Mouse (Mus musculus) CH12.LX (cell line): ENCODE measurements around the gene Osbp. TPM values are rescaled to one million over a fixed set of nuclear protein-coding genes. Genes with fewer than 3 reads are reported as not detected.

Experiments used
- DNase-seq: peaks from one replicate; pipeline ENCODE4 v3.0.0-alpha.2; 2013; ENCODE audit errors: extremely low read depth
- H3K27ac ChIP-seq: 2 replicates; pipeline ENCODE4 v1.5.1; 2012; ENCODE audit warnings: low read depth, mild to moderate bottlenecking, control low read depth, moderate library complexity; ENCODE audit not compliant: insufficient read depth
- H3K27me3 ChIP-seq: replicated peaks from 2 replicates; pipeline ENCODE3; 2012; ENCODE audit warnings: inconsistent platforms
- H3K36me3 ChIP-seq, 2 experiments: replicated peaks in 1 of 2; 2 replicates each; pipeline versions ENCODE3 to v1.6.1; 2012; ENCODE audit warnings: inconsistent platforms in 1 of 2, low read length in 1 of 2, mild to moderate bottlenecking in 1 of 2, mixed read lengths in 1 of 2, moderate library complexity in 1 of 2; ENCODE audit not compliant: control insufficient read depth in 1 of 2, insufficient read depth in 1 of 2
- H3K4me1 ChIP-seq, 2 experiments: 2 replicates each; pipeline ENCODE4 v1.6.1; 2012; ENCODE audit warnings: inconsistent platforms in 1 of 2, moderate library complexity in 1 of 2; ENCODE audit not compliant: insufficient read depth in 2 of 2, control insufficient read depth in 1 of 2
- H3K4me2 ChIP-seq: 2 replicates; pipeline ENCODE4 v1.6.1; 2012; ENCODE audit warnings: low read depth, mild to moderate bottlenecking, control low read depth; ENCODE audit not compliant: poor library complexity, insufficient read depth, severe bottlenecking
- H3K4me3 ChIP-seq, 3 experiments: fragments of 150-350 bp in 1 of 3; sonication (generic) in 1 of 3; replicated peaks in 1 of 3; 2 replicates each; pipeline versions ENCODE3 to v1.5.1; 2011 to 2012; ENCODE audit warnings: low read depth in 2 of 3, low read length in 2 of 3, mild to moderate bottlenecking in 2 of 3, moderate library complexity in 2 of 3, control low read depth in 1 of 3, improper control_type of control experiment in 1 of 3, inconsistent platforms in 1 of 3, mixed read lengths in 1 of 3; ENCODE audit not compliant: poor library complexity in 1 of 3
- H3K79me2 ChIP-seq: replicated peaks from 2 replicates; pipeline ENCODE4 v1.6.1; 2012; ENCODE audit warnings: mild to moderate bottlenecking, moderate library complexity; ENCODE audit not compliant: control insufficient read depth, poor library complexity, insufficient read depth, severe bottlenecking; ENCODE audit errors: extremely low read depth
- H3K9ac ChIP-seq: 2 replicates; pipeline ENCODE4 v1.6.1; 2012; ENCODE audit warnings: low read depth, mild to moderate bottlenecking, control low read depth, moderate library complexity; ENCODE audit not compliant: insufficient read depth
- H3K9me3 ChIP-seq: replicated peaks from 2 replicates; pipeline ENCODE3; 2012; ENCODE audit warnings: low read length, inconsistent platforms, mixed read lengths
- BHLHE40 ChIP-seq: IDR thresholded peaks from 2 replicates; pipeline ENCODE4 v1.6.1; 2011; ENCODE audit warnings: mild to moderate bottlenecking, low read depth, low read length, improper control_type of control experiment
- CHD1 ChIP-seq: IDR thresholded peaks from 2 replicates; pipeline ENCODE4 v1.6.1; 2012; ENCODE audit warnings: low read depth, low read length, improper control_type of control experiment, inconsistent platforms
- CHD2 ChIP-seq: IDR thresholded peaks from 2 replicates; pipeline ENCODE4 v1.6.1; 2011; ENCODE audit warnings: low read length, improper control_type of control experiment
- CTCF ChIP-seq, 2 experiments: IDR thresholded peaks in 1 of 2; conservative IDR thresholded peaks in 1 of 2; 2 replicates each; pipeline ENCODE4 v1.5.1; 2011 to 2012; ENCODE audit warnings: low read depth in 2 of 2, low read length in 2 of 2, improper control_type of control experiment in 1 of 2, inconsistent platforms in 1 of 2, mild to moderate bottlenecking in 1 of 2, moderate library complexity in 1 of 2
- GABPA ChIP-seq: IDR thresholded peaks from 2 replicates; pipeline ENCODE4 v1.6.1; 2012; ENCODE audit warnings: low read depth, low read length, improper control_type of control experiment, inconsistent platforms; ENCODE audit not compliant: insufficient replicate concordance
- HCFC1 ChIP-seq: IDR thresholded peaks from 2 replicates; pipeline ENCODE4 v1.6.1; 2012; ENCODE audit warnings: low read depth, mild to moderate bottlenecking, inconsistent platforms, low read length, improper control_type of control experiment
- JUND ChIP-seq: conservative IDR thresholded peaks from 2 replicates; pipeline ENCODE4 v1.6.1; 2011; ENCODE audit warnings: low read depth, low read length, improper control_type of control experiment
- KAT2A ChIP-seq: IDR thresholded peaks from 2 replicates; pipeline ENCODE4 v1.6.1; 2012; ENCODE audit warnings: low read length, improper control_type of control experiment, inconsistent platforms; ENCODE audit not compliant: insufficient replicate concordance
- MEF2A ChIP-seq: IDR thresholded peaks from 2 replicates; pipeline ENCODE4 v1.6.1; 2014; ENCODE audit warnings: low read depth, mild to moderate bottlenecking, inconsistent platforms, low read length, improper control_type of control experiment, borderline replicate concordance
- MXI1 ChIP-seq: IDR thresholded peaks from 2 replicates; pipeline ENCODE4 v1.6.1; 2011; ENCODE audit warnings: mild to moderate bottlenecking, low read depth, low read length, improper control_type of control experiment
- POLR2AphosphoS2 ChIP-seq: IDR thresholded peaks from 2 replicates; pipeline ENCODE4 v1.6.1; 2011; ENCODE audit warnings: low read depth, low read length, improper control_type of control experiment
- RAD21 ChIP-seq: IDR thresholded peaks from 2 replicates; pipeline ENCODE4 v1.6.1; 2011; ENCODE audit warnings: low read depth, mild to moderate bottlenecking, low read length, improper control_type of control experiment, moderate library complexity
- RCOR1 ChIP-seq: conservative IDR thresholded peaks from 2 replicates; pipeline ENCODE4 v1.6.1; 2012; ENCODE audit warnings: low read depth, mild to moderate bottlenecking, inconsistent platforms, low read length, improper control_type of control experiment
- SIN3A ChIP-seq: IDR thresholded peaks from 2 replicates; pipeline ENCODE4 v1.6.1; 2012; ENCODE audit warnings: low read length, improper control_type of control experiment, inconsistent platforms
- USF1 ChIP-seq: IDR thresholded peaks from 2 replicates; pipeline ENCODE4 v1.6.1; 2014; ENCODE audit warnings: low read depth, mild to moderate bottlenecking, inconsistent platforms, low read length, improper control_type of control experiment
- USF2 ChIP-seq: conservative IDR thresholded peaks from 2 replicates; pipeline ENCODE4 v1.6.1; 2011; ENCODE audit warnings: low read depth, low read length, improper control_type of control experiment
- ZC3H11A ChIP-seq: IDR thresholded peaks from 2 replicates; pipeline ENCODE4 v1.6.1; 2012; ENCODE audit warnings: low read depth, mild to moderate bottlenecking, inconsistent platforms, low read length, improper control_type of control experiment
- ZNF384 ChIP-seq: IDR thresholded peaks from 2 replicates; pipeline ENCODE4 v1.6.1; 2012; ENCODE audit warnings: low read depth, low read length, improper control_type of control experiment, inconsistent platforms
- dilution Hi-C: fragments of 300-500 bp; cut with MboI; formaldehyde crosslinking; loops from 2 replicates; pipeline ENCODE4 v1.14.3; 2020; ENCODE audit warnings: low sequenced_read_pairs; ENCODE audit not compliant: extremely low pct_unique_long_range_greater_than_20kb, extremely low pct_ligation_motif_present
- in situ Hi-C: fragments of 300-500 bp; cut with MboI; formaldehyde crosslinking; loops from 3 replicates; pipeline ENCODE4 v1.14.3; 2019; ENCODE audit warnings: low sequenced_read_pairs, low pct_ligation_motif_present, low pct_unique_long_range_greater_than_20kb, mixed read lengths
- polyA plus RNA-seq: library from polyadenylated mRNA; unstranded; fragments of >175 nt; gene quantifications from 2 replicates; pipeline ENCODE4 v1.2.1, GENCODE M21; 2012; ENCODE audit warnings: low read depth; ENCODE audit not compliant: insufficient read length
- total RNA-seq, 2 experiments: library from RNA; depleted of rRNA; stranded (reverse); fragments of 300-350 nt in 1 of 2; fragments of >200 nt in 1 of 2; gene quantifications; 2 replicates each; pipeline ENCODE4 v1.2.3; 2012 to 2014

Gene Osbp
- total and polyA plus RNA-seq, 3 experiments: 20.6 to 25.0 (median 21.4) TPM

DNA sequence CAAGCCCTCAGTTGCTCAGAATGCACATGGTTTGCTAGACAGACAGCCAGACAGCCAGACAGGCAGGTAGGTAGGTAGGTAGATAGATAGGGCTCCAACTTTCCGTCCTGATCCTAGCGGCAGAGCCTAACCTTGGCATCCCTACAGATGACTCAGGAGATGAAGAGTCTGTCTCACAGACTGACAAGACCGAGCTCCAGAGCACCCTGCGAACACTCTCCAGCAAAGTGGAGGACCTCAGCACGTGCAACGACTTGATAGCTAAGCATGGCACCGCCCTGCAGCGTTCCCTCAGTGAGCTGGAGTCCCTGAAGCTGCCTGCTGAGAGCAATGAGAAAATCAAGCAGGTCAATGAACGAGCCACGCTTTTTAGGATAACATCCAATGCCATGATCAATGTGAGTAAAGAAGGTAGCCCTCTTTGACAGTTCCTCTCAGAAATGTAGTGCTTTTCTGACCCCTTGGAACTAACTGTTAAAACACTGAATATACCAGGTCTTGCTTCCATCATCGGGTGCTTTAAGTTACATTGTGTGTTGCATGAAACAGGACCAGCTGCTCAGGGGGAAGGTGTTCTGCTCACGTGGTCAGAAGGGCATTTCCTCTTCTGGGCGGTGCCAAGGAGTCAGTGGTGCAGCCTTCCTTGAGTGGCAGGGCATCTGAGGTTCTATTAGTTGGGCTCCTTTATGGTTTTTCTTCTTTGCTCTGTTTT, 7.9 kb downstream of the Osbp start:
- no peak for DNase-seq
- H3K79me2 ChIP-seq: peaks cover 18% of the 10 kb centered on the region
- no peak overlapping the region for H3K4me3 ChIP-seq
- H3K9me3 ChIP-seq: no peaks in the 10 kb centered on the region
- H3K9ac ChIP-seq: no peak overlapping the region
- H3K27me3 ChIP-seq: no peaks in the 10 kb centered on the region
- H3K36me3 ChIP-seq: peaks cover 71 to 90% of the 10 kb centered on the region in 2 experiments
- TF ChIP-seq RCOR1: no peak
- no peak overlapping the region for H3K4me2 ChIP-seq
- in situ Hi-C loops: loop anchor here (25.0 kb wide), 1 partner anchor 361 kb away; the partner anchor contains the start of genes Ms4a2 and Ms4a6d
- peaks cover 6 to 21% of the 10 kb centered on the region in 2 experiments; a peak in 3 of 4 replicates for H3K4me1 ChIP-seq
- H3K27ac ChIP-seq: no peak overlapping the region
- dilution Hi-C loops: no loop called here

DNA sequence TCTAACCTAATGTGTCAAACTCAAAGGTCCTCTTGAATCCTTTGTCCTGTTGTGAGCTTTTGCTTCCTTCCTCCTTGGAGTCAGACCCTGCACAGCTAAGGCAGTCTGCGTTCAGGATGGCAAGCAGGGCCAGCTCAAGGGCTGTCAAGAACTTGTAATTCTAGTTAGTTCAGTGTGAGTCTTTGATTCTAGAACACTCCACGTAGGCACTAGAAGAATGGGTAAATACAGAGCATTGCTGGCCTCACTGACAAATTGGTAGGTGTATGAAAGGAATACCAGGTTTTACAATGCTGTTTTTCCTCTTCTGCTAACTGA, 8.4 kb downstream of the Osbp start:
- H3K79me2 ChIP-seq: peaks cover 13% of the 10 kb centered on the region
- no peak overlapping the region for H3K27ac ChIP-seq
- TF ChIP-seq USF1 (no peak), JUND (no peak), RAD21 (no peak), CTCF (conservative IDR thresholded peaks at IDR 0.05 in 1 of 2, IDR thresholded peaks at IDR 0.05 in 1 of 2; ENCODE audit: low read depth in 2 of 2, low read length in 2 of 2) (no peak), MEF2A (no peak), RCOR1 (no peak), POLR2AphosphoS2 (no peak), USF2 (no peak), CHD1 (no peak), ZNF384 (no peak), CHD2 (no peak), GABPA (no peak), SIN3A (no peak), KAT2A (no peak), HCFC1 (no peak), BHLHE40 (no peak), MXI1 (no peak), ZC3H11A (no peak)
- in situ Hi-C loops (loop anchor here (25.0 kb wide), 1 partner anchor 362 kb away; the partner anchor contains the start of genes Ms4a2 and Ms4a6d), dilution Hi-C loops (no loop called here)
- peaks cover 4 to 17% of the 10 kb centered on the region in 2 experiments; a peak in 3 of 4 replicates for H3K4me1 ChIP-seq
- H3K9ac ChIP-seq: no peak overlapping the region
- no peaks in the 10 kb centered on the region for H3K9me3 ChIP-seq
- H3K4me3 ChIP-seq: no peak overlapping the region
- H3K27me3 ChIP-seq: no peaks in the 10 kb centered on the region
- DNase-seq: no peak
- H3K36me3 ChIP-seq: peaks cover 76 to 91% of the 10 kb centered on the region in 2 experiments
- H3K4me2 ChIP-seq: no peak overlapping the region
